Mouse (Mus musculus) forebrain, embryonic 15.5 days (tissue): ENCODE measurements around the gene Arhgap9. TPM values are rescaled to one million over a fixed set of nuclear protein-coding genes. Genes with fewer than 3 reads are reported as not detected.
"Not testable (repeated sequence)": the region's sequence is repeated elsewhere in the genome, so short reads cannot be mapped to it uniquely, and the experiment has no call there.

Experiments used
- ATAC-seq: fragments of 200-750 bp; cut with Nextera tagmentation; replicated peaks from 2 replicates; pipeline ENCODE4 v1.8.0; 2017; ENCODE audit warnings: mild to moderate bottlenecking, moderate TSS enrichment, moderate library complexity
- H3K27ac ChIP-seq: fragments of 300-500 bp; sonication (generic); replicated peaks from 2 replicates; pipeline ENCODE4 v1.5.1; 2015; ENCODE audit warnings: mild to moderate bottlenecking, inconsistent platforms
- H3K27me3 ChIP-seq: fragments of 300-500 bp; sonication (generic); 2 replicates; pipeline ENCODE4 v1.6.1; 2015; ENCODE audit warnings: inconsistent platforms
- H3K36me3 ChIP-seq: fragments of 300-500 bp; sonication (generic); 2 replicates; pipeline ENCODE4 v1.6.1; 2015; ENCODE audit warnings: mild to moderate bottlenecking, inconsistent platforms
- H3K4me1 ChIP-seq: fragments of 300-500 bp; sonication (generic); 2 replicates; pipeline ENCODE4 v1.6.1; 2015; ENCODE audit warnings: inconsistent platforms
- H3K4me2 ChIP-seq: fragments of 300-500 bp; sonication (generic); replicated peaks from 2 replicates; pipeline ENCODE4 v1.6.1; 2015; ENCODE audit warnings: mild to moderate bottlenecking, inconsistent platforms
- H3K4me3 ChIP-seq: fragments of 300-500 bp; sonication (generic); 2 replicates; pipeline ENCODE4 v1.5.1; 2015; ENCODE audit warnings: mild to moderate bottlenecking, inconsistent platforms
- H3K9ac ChIP-seq: fragments of 300-500 bp; sonication (generic); replicated peaks from 2 replicates; pipeline ENCODE4 v1.6.1; 2015; ENCODE audit warnings: mild to moderate bottlenecking, inconsistent platforms
- H3K9me3 ChIP-seq: fragments of 300-500 bp; sonication (generic); 2 replicates; pipeline ENCODE4 v1.6.1; 2016; ENCODE audit warnings: inconsistent platforms
- WGBS: fragments of 180-500 bp; shearing (Covaris S2); methylation state at CpG from one replicate; pipeline ENCODE4 v1.1.7; 2015; ENCODE audit warnings: mixed read lengths; 5-methylcytosine and 5-hydroxymethylcytosine counted together
- polyA plus RNA-seq: library from polyadenylated mRNA; unstranded; fragments of >200 nt; fragmentation: Nextera tagmentation; extraction: Ambion mirVana; gene quantifications from 2 replicates; pipeline ENCODE4 v1.2.1, GENCODE M21; 2015

Arhgap9 gene
- polyA plus RNA-seq, 1 experiment from 2014 or later = 0.62 TPM

GRCm38 (mm10) chr10:127314950-127315349 is 6.8 kb upstream of the Arhgap9 start:
- 62% methylated on average over 1 of the region's 1 CpGs for WGBS
- not testable (repeated sequence) for H3K4me3 ChIP-seq, H3K9me3 ChIP-seq, H3K27ac ChIP-seq, ATAC-seq, H3K9ac ChIP-seq, H3K36me3 ChIP-seq, H3K27me3 ChIP-seq, H3K4me2 ChIP-seq
- H3K4me1 ChIP-seq = peaks cover 12% of the 10 kb centered on the region

- no peaks in the 10 kb centered on the region for H3K27me3 ChIP-seq
- no peak overlapping the region for H3K9ac ChIP-seq
- WGBS = 76% methylated on average over 2 of the region's 2 CpGs
- no peaks in the 10 kb centered on the region for H3K4me1 ChIP-seq
- H3K4me2 ChIP-seq = no peak overlapping the region
- no peak for ATAC-seq
- H3K4me3 ChIP-seq = no peak overlapping the region
- H3K9me3 ChIP-seq = no peaks in the 10 kb centered on the region
- H3K36me3 ChIP-seq = no peaks in the 10 kb centered on the region
- no peak overlapping the region for H3K27ac ChIP-seq
These were observed 4.5 kb upstream of the Arhgap9 start for GRCm38 (mm10) chr10:127317277-127317676.

GRCm38 (mm10) chr10:127318009-127318408 is 3.8 kb upstream of the Arhgap9 start:
- no peak overlapping the region for H3K4me3 ChIP-seq
- H3K9me3 ChIP-seq = no peaks in the 10 kb centered on the region
- ATAC-seq = no peak
- no peak overlapping the region for H3K9ac ChIP-seq
- H3K4me1 ChIP-seq = no peaks in the 10 kb centered on the region
- H3K36me3 ChIP-seq = no peaks in the 10 kb centered on the region
- no peaks in the 10 kb centered on the region; the same call in 1 of the 2 replicates for H3K27me3 ChIP-seq
- H3K27ac ChIP-seq = no peak overlapping the region
- WGBS = 47% methylated on average over 4 of the region's 4 CpGs
- no peak overlapping the region for H3K4me2 ChIP-seq

- H3K27me3 ChIP-seq = peaks cover 14% of the 10 kb centered on the region
- no peak for ATAC-seq
- H3K9ac ChIP-seq = no peak overlapping the region
- H3K36me3 ChIP-seq = no peaks in the 10 kb centered on the region
- H3K27ac ChIP-seq = no peak overlapping the region
- H3K9me3 ChIP-seq = no peaks in the 10 kb centered on the region
- no peak overlapping the region for H3K4me2 ChIP-seq
- 82% methylated on average over 7 of the region's 7 CpGs for WGBS
- H3K4me3 ChIP-seq = no peak overlapping the region
- H3K4me1 ChIP-seq = no peaks in the 10 kb centered on the region
These were observed 1.8 kb upstream of the Arhgap9 start for GRCm38 (mm10) chr10:127319969-127320368.

GRCm38 (mm10) chr10:127322178-127322577 is 414 bp downstream of the Arhgap9 start:
- H3K4me3 ChIP-seq = no peak overlapping the region
- H3K27ac ChIP-seq = no peak overlapping the region
- peaks cover 13% of the 10 kb centered on the region for H3K4me1 ChIP-seq
- 71% methylated on average over 13 of the region's 13 CpGs for whole genome bisulfite sequencing
- ATAC-seq = no peak
- H3K9ac ChIP-seq = no peak overlapping the region
- H3K27me3 ChIP-seq = peaks cover 35% of the 10 kb centered on the region
- no peaks in the 10 kb centered on the region for H3K36me3 ChIP-seq
- H3K9me3 ChIP-seq = no peaks in the 10 kb centered on the region
- no peak overlapping the region for H3K4me2 ChIP-seq

- peaks cover 40% of the 10 kb centered on the region for H3K27me3 ChIP-seq
- no peak for ATAC-seq
- H3K4me1 ChIP-seq = peaks cover 13% of the 10 kb centered on the region
- no peak overlapping the region for H3K4me3 ChIP-seq
- no peaks in the 10 kb centered on the region for H3K36me3 ChIP-seq
- H3K9me3 ChIP-seq = no peaks in the 10 kb centered on the region
- 87% methylated on average over 4 of the region's 4 CpGs for WGBS
- no peak overlapping the region for H3K27ac ChIP-seq
- no peak overlapping the region for H3K9ac ChIP-seq
- no peak overlapping the region for H3K4me2 ChIP-seq
These were observed 905 bp downstream of the Arhgap9 start for GRCm38 (mm10) chr10:127322669-127323068.

- H3K4me2 ChIP-seq = no peak overlapping the region
- no peaks in the 10 kb centered on the region for H3K9me3 ChIP-seq
- 82% methylated on average over 17 of the region's 17 CpGs for WGBS
- ATAC-seq = no peak
- peaks cover 45% of the 10 kb centered on the region for H3K27me3 ChIP-seq
- peaks cover 13% of the 10 kb centered on the region for H3K4me1 ChIP-seq
- no peaks in the 10 kb centered on the region for H3K36me3 ChIP-seq
- H3K9ac ChIP-seq = no peak overlapping the region
- no peak overlapping the region for H3K4me3 ChIP-seq
- H3K27ac ChIP-seq = no peak overlapping the region
These were observed 1.5 kb downstream of the Arhgap9 start for GRCm38 (mm10) chr10:127323131-127323855.

- Histone ChIP-seq H3K4me1 (peaks cover 13% of the 10 kb centered on the region), H3K36me3 (no peaks in the 10 kb centered on the region), H3K27me3 (peaks cover 57% of the 10 kb centered on the region), H3K9ac (no peak overlapping the region), H3K27ac (no peak overlapping the region), H3K4me3 (no peak overlapping the region), H3K9me3 (no peaks in the 10 kb centered on the region), H3K4me2 (no peak overlapping the region)
- ATAC-seq = no peak
- 11% methylated on average over 7 of the region's 7 CpGs for WGBS
These were observed 2.7 kb downstream of the Arhgap9 start for GRCm38 (mm10) chr10:127324495-127324894.

- ATAC-seq = no peak
- no peak overlapping the region for H3K9ac ChIP-seq
- 0 out of 2 replicates have a peak overlapping the region, but pooled peaks have one; percentile 44 for H3K4me2 ChIP-seq
- no peaks in the 10 kb centered on the region for H3K9me3 ChIP-seq
- H3K36me3 ChIP-seq = no peaks in the 10 kb centered on the region
- no peak overlapping the region for H3K27ac ChIP-seq
- WGBS = 30% methylated on average over 14 of the region's 14 CpGs
- H3K4me1 ChIP-seq = peaks cover 13% of the 10 kb centered on the region
- no peak overlapping the region; the same call in 1 of the 2 replicates for H3K4me3 ChIP-seq
- H3K27me3 ChIP-seq = peaks cover 60% of the 10 kb centered on the region
These were observed 3.8 kb downstream of the Arhgap9 start for GRCm38 (mm10) chr10:127325454-127326016.

- WGBS = 1% methylated on average over 54 of the region's 54 CpGs
These were observed 4.4 kb downstream of the Arhgap9 start for GRCm38 (mm10) chr10:127326017-127326801.

GRCm38 (mm10) chr10:127326828-127327227 is 5.1 kb downstream of the Arhgap9 start:
- H3K4me2 ChIP-seq = peak overlapping the region; percentile 44
- ATAC-seq = no peak
- peaks cover 60% of the 10 kb centered on the region for H3K27me3 ChIP-seq
- 8% methylated on average over 29 of the region's 29 CpGs for WGBS
- H3K9ac ChIP-seq = no peak overlapping the region
- peaks cover 13% of the 10 kb centered on the region for H3K4me1 ChIP-seq
- H3K27ac ChIP-seq = no peak overlapping the region
- no peaks in the 10 kb centered on the region for H3K36me3 ChIP-seq
- no peaks in the 10 kb centered on the region for H3K9me3 ChIP-seq
- H3K4me3 ChIP-seq = peak overlapping the region; percentile 23

More at GRCm38 (mm10) chr10:127326017-127326801, 4.4 kb downstream of the Arhgap9 start:
- peaks cover 60% of the 10 kb centered on the region for H3K27me3 ChIP-seq
- ATAC-seq = no peak
- H3K9ac ChIP-seq = no peak overlapping the region
- H3K9me3 ChIP-seq = no peaks in the 10 kb centered on the region
- no peaks in the 10 kb centered on the region for H3K36me3 ChIP-seq
- H3K4me2 ChIP-seq = peak overlapping the region; percentile 44
- no peak overlapping the region for H3K27ac ChIP-seq
- H3K4me3 ChIP-seq = peak overlapping the region; percentile 23
- peaks cover 13% of the 10 kb centered on the region for H3K4me1 ChIP-seq

- no peak for ATAC-seq
- Histone ChIP-seq H3K4me1 (peaks cover 16% of the 10 kb centered on the region), H3K27me3 (peaks cover 60% of the 10 kb centered on the region)
These were observed 5.8 kb downstream of the Arhgap9 start for GRCm38 (mm10) chr10:127327461-127328145.

More at GRCm38 (mm10) chr10:127327461-127328145, 5.8 kb downstream of the Arhgap9 start:
- 48% methylated on average over 18 of the region's 18 CpGs for WGBS
- Histone ChIP-seq H3K9me3 (no peaks in the 10 kb centered on the region), H3K4me2 (no peak overlapping the region), H3K4me3 (no peak overlapping the region), H3K36me3 (no peaks in the 10 kb centered on the region), H3K27ac (no peak overlapping the region), H3K9ac (no peak overlapping the region)
